Mouse (Mus musculus) T-helper 1 cell (primary cell): ENCODE data around the gene Gm49373.
"Not testable (repeated sequence)": the region's sequence is repeated elsewhere in the genome, so short reads cannot be mapped to it uniquely, and the experiment has no call there.

Experiments
- in situ Hi-C: fragments of 300-600 bp; cut with MboI, MseI; formaldehyde crosslinking; loops from one replicate; pipeline ENCODE4 v1.15.1; 2025; ENCODE audit warnings: high pct_unique_total_duplicates

Gm49373 gene

GRCm38 (mm10) chr9:21072641-21073040, 255 bp downstream of the Gm49373 start:
- in situ Hi-C loops: no loop called here

- in situ Hi-C loops: no loop called here
These were observed 5.8 kb downstream of the Gm49373 start, which contains the start of gene Zglp1 for GRCm38 (mm10) chr9:21067006-21067684. Zglp1 (minus strand) TSS chr9:21067093.

DNA sequence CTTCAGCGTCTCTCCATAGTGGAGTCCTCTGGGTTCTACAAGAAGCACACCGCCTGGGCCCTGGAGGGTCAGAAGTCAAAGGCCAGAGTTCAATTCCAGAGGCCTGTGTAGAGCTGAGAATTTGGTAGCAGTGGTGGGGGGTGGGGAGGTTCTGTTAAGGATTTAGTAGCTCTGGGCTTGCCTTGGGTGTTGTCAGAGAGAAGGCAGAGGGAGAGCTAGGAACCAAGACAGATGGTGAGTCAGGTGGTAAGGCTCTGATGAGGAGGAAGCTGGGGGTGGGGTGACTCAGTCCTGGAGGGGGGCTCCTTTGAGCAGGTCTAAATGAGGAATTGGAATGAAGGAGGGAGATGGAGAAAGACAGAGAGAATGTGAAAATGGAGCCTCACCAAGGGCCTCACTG, 10.0 kb downstream of the Gm49373 start:
- in situ Hi-C loops: no loop called here

- in situ Hi-C loops: no loop called here
These were observed 21.3 kb downstream of the Gm49373 start for GRCm38 (mm10) chr9:21051578-21051977.

GRCm38 (mm10) chr9:21045235-21045634, 27.7 kb downstream of the Gm49373 start:
- in situ Hi-C loops: no loop called here

GRCm38 (mm10) chr9:21044785-21045184, 28.1 kb downstream of the Gm49373 start:
- in situ Hi-C loops: not testable (repeated sequence)

- in situ Hi-C loops: no loop called here
These were observed 29.3 kb downstream of the Gm49373 start for GRCm38 (mm10) chr9:21043563-21043962.

GRCm38 (mm10) chr9:21041308-21041707, 31.6 kb downstream of the Gm49373 start:
- in situ Hi-C loops: no loop called here

DNA sequence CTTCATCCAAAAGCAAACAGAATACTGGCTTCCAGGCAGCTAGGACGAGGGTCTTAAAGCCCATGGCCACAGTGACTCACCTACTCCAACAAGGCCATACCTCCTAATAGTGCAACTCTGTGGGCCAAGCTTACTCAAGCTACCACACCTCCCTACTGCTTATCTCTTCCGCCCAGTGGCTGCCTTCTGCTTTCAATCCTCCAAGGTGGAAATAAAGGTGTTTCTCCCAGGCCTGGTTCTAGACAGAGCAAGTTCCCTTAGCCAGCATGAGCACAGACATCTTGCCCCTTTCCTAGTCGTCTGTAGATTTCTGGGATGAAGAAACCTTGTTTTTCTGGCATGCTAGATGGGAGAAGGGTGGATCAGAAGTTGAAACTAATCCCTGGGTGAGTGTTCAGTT, 33.1 kb downstream of the Gm49373 start:
- in situ Hi-C loops: no loop called here

DNA sequence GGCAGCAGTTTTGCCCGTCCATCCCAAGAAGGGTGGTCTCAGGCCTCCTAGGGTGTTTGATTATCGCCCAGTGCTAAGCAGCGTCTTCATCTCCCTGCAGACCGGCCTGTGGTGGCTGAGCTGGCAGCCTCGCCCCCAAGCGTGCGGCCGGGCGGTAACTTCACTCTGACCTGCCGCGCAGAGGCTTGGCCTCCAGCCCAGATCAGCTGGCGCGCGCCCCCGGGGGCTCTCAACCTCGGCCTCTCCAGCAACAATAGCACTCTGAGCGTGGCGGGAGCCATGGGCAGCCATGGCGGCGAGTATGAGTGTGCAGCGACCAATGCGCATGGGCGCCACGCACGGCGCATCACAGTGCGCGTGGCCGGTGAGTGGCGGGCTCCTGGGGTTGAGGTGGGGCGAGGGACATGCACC, 35.4 kb downstream of the Gm49373 start:
- in situ Hi-C loops: no loop called here

DNA sequence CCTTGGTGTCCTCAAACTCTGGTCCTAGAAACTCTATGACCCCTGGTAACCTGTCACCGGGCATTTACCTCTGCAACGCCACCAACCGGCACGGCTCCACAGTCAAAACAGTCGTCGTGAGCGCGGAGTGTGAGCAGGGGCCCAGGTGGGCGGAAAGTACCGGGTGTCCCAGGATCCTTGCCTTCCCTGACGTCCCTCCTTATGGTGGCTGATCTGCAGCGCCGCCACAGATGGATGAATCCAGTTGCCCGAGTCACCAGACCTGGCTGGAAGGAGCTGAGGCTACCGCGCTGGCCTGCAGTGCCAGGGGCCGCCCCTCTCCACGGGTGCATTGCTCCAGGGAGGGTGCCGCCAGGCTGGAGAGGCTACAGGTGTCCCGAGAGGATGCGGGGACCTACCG, 36.2 kb downstream of the Gm49373 start:
- in situ Hi-C loops: no loop called here

GRCm38 (mm10) chr9:21036161-21036560, 36.7 kb downstream of the Gm49373 start:
- in situ Hi-C loops: no loop called here

DNA sequence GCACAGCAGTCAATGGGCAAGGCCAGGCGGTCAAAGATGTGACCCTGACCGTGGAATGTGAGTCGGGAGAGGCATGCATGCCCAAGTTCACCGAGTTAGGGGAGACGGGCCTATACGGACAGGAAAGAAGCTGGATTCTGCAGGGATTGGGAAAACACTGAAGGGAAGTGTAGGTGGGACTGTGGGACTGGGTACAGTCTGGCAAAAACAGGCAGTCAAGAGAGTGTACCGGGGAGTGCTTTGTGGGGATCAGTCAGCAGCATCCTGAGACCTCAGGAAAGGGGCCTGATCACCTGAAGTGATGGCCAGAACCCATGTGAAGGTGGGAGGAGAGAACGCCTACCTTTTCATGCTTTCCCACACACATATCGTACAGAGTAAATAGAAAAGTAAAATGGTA, 37.3 kb downstream of the Gm49373 start:
- in situ Hi-C loops: no loop called here

GRCm38 (mm10) chr9:21034481-21035085, 38.3 kb downstream of the Gm49373 start:
- in situ Hi-C loops: no loop called here

- in situ Hi-C loops: no loop called here
These were observed 39.8 kb downstream of the Gm49373 start for GRCm38 (mm10) chr9:21033136-21033535.

DNA sequence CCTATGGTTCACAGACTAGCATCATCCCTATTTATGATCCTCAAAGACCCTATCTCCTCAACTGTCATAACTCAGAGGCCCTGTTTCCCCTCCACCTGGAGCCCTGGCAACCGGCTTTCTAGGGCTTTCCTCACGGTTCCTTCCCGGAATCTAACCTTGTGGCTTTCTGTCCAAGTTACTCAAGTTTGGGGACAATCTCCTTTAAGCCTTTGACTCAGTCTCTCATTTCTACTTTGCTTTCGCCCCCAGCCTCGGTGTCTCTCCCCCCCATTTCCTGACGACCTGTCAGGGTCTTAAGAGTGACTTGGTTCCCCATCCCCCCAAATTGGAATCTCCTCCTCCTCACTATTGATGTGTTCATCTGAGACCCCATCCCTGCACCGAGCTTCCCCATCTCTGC, 40.4 kb downstream of the Gm49373 start:
- in situ Hi-C loops: no loop called here

DNA sequence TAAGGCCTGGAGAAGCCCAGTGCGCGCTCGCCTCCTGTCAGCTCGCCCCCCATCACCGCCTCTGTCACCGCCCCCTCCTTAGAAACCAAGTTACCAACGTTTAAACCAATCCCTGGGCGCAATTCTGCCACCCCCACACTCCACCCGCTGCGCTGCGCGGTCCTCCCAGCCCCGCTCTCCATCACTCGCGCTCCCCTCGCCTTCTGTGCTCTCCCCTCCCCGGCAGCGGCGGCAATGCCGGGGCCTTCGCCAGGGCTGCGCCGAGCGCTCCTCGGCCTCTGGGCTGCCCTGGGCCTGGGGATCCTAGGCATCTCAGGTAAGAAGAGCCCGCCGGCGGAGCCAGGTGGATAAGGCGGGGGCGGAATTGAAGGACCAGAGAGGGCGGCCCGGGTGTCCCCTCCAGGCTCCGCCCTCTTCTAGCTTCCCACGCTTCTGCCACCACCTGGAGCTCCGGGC, 41.0 kb downstream of the Gm49373 start, which contains the start of gene Icam5:
Gene Icam5, plus strand, starts transcription at position 178 of the 456 bp plus-strand sequence.
- in situ Hi-C loops: no loop called here

- in situ Hi-C loops: no loop called here
These were observed 41.5 kb downstream of the Gm49373 start for GRCm38 (mm10) chr9:21031251-21031895.

- in situ Hi-C loops: no loop called here
These were observed 42.1 kb downstream of the Gm49373 start for GRCm38 (mm10) chr9:21030781-21031250.

GRCm38 (mm10) chr9:21030055-21030600, 42.8 kb downstream of the Gm49373 start:
- in situ Hi-C loops: no loop called here

- in situ Hi-C loops: no loop called here
These were observed 43.4 kb downstream of the Gm49373 start, which contains the start of gene Icam4 for GRCm38 (mm10) chr9:21029291-21030054. Icam4 (plus strand) TSS chr9:21029373.
